Mouse (Mus musculus): ENCODE data around the gene Samhd1. TPM values are rescaled to one million over a fixed set of nuclear protein-coding genes. Genes with fewer than 3 reads are reported as not detected.

The Samhd1 gene
- polyA plus RNA-seq, 1 experiment = 83.7 TPM

- Histone ChIP-seq H3K4me3 (ENCODE audit: insufficient read depth, low read length) (no peak overlapping the region), H3K27ac (ENCODE audit: insufficient read depth, low read length) (peak overlapping the region; percentile 26; the same call in 1 of the 2 replicates), H3K4me1 (ENCODE audit: control insufficient read depth, insufficient read depth, low read length) (peaks cover 13% of the 10 kb centered on the region; the same call in 1 of the 2 replicates)
- no peak for TF ChIP-seq CTCF (IDR thresholded peaks at IDR 0.05; ENCODE audit: borderline replicate concordance, insufficient read depth, low read length)
- TF ChIP-seq POLR2A (IDR thresholded peaks at IDR 0.05; ENCODE audit: low read depth, low read length) = no peak
These were observed 75.9 kb downstream of the Samhd1 start for GRCm38 (mm10) chr2:157059166-157059565.

GRCm38 (mm10) chr2:157058342-157058998 lies 76.6 kb downstream of the Samhd1 start:
- no peak overlapping the region for H3K4me3 ChIP-seq (ENCODE audit: insufficient read depth, low read length)
- peak overlapping the region; percentile 53; the same call in 1 of the 2 replicates for H3K27ac ChIP-seq (ENCODE audit: insufficient read depth, low read length)
- H3K4me1 ChIP-seq (ENCODE audit: control insufficient read depth, insufficient read depth, low read length) = peaks cover 11% of the 10 kb centered on the region; the same call in 1 of the 2 replicates
- TF ChIP-seq POLR2A (IDR thresholded peaks at IDR 0.05; ENCODE audit: low read depth, low read length) (peak; percentile 51; the same call in 1 of the 2 replicates), CTCF (IDR thresholded peaks at IDR 0.05; ENCODE audit: borderline replicate concordance, insufficient read depth, low read length) (no peak)

GRCm38 (mm10) chr2:157057758-157058157 lies 77.3 kb downstream of the Samhd1 start:
- no peak overlapping the region for H3K4me3 ChIP-seq (ENCODE audit: insufficient read depth, low read length)
- TF ChIP-seq CTCF (IDR thresholded peaks at IDR 0.05; ENCODE audit: borderline replicate concordance, insufficient read depth, low read length) (no peak), POLR2A (IDR thresholded peaks at IDR 0.05; ENCODE audit: low read depth, low read length) (no peak)
- H3K4me1 ChIP-seq (ENCODE audit: control insufficient read depth, insufficient read depth, low read length) = 0 out of 2 replicates have a peak, but pooled peaks cover 6% of the 10 kb centered on the region
- no peak overlapping the region for H3K27ac ChIP-seq (ENCODE audit: insufficient read depth, low read length)

GRCm38 (mm10) chr2:157057186-157057585 lies 77.9 kb downstream of the Samhd1 start:
- TF ChIP-seq CTCF (IDR thresholded peaks at IDR 0.05; ENCODE audit: borderline replicate concordance, insufficient read depth, low read length) (no peak), POLR2A (IDR thresholded peaks at IDR 0.05; ENCODE audit: low read depth, low read length) (no peak)
- Histone ChIP-seq H3K4me1 (ENCODE audit: control insufficient read depth, insufficient read depth, low read length) (0 out of 2 replicates have a peak, but pooled peaks cover 6% of the 10 kb centered on the region), H3K4me3 (ENCODE audit: insufficient read depth, low read length) (no peak overlapping the region), H3K27ac (ENCODE audit: insufficient read depth, low read length) (no peak overlapping the region)

GRCm38 (mm10) chr2:157055721-157056120 lies 79.3 kb downstream of the Samhd1 start:
- Histone ChIP-seq H3K4me1 (ENCODE audit: control insufficient read depth, insufficient read depth, low read length) (0 out of 2 replicates have a peak, but pooled peaks cover 6% of the 10 kb centered on the region), H3K27ac (ENCODE audit: insufficient read depth, low read length) (no peak overlapping the region), H3K4me3 (ENCODE audit: insufficient read depth, low read length) (no peak overlapping the region)
- TF ChIP-seq POLR2A (IDR thresholded peaks at IDR 0.05; ENCODE audit: low read depth, low read length) (no peak), CTCF (IDR thresholded peaks at IDR 0.05; ENCODE audit: borderline replicate concordance, insufficient read depth, low read length) (no peak)

GRCm38 (mm10) chr2:157054816-157055215 lies 80.2 kb downstream of the Samhd1 start:
- TF ChIP-seq POLR2A (IDR thresholded peaks at IDR 0.05; ENCODE audit: low read depth, low read length) (no peak), CTCF (IDR thresholded peaks at IDR 0.05; ENCODE audit: borderline replicate concordance, insufficient read depth, low read length) (no peak)
- Histone ChIP-seq H3K4me3 (ENCODE audit: insufficient read depth, low read length) (no peak overlapping the region), H3K4me1 (ENCODE audit: control insufficient read depth, insufficient read depth, low read length) (0 out of 2 replicates have a peak, but pooled peaks cover 6% of the 10 kb centered on the region), H3K27ac (ENCODE audit: insufficient read depth, low read length) (peak overlapping the region; percentile 57)

- TF ChIP-seq POLR2A (IDR thresholded peaks at IDR 0.05; ENCODE audit: low read depth, low read length) = no peak
- TF ChIP-seq CTCF (IDR thresholded peaks at IDR 0.05; ENCODE audit: borderline replicate concordance, insufficient read depth, low read length) = no peak
- peak overlapping the region; percentile 57 for H3K27ac ChIP-seq (ENCODE audit: insufficient read depth, low read length)
- H3K4me1 ChIP-seq (ENCODE audit: control insufficient read depth, insufficient read depth, low read length) = 0 out of 2 replicates have a peak, but pooled peaks cover 6% of the 10 kb centered on the region
- no peak overlapping the region for H3K4me3 ChIP-seq (ENCODE audit: insufficient read depth, low read length)
These were observed 80.8 kb downstream of the Samhd1 start for GRCm38 (mm10) chr2:157054297-157054696.

GRCm38 (mm10) chr2:157053787-157054186 lies 81.3 kb downstream of the Samhd1 start:
- no peak overlapping the region for H3K4me3 ChIP-seq (ENCODE audit: insufficient read depth, low read length)
- TF ChIP-seq CTCF (IDR thresholded peaks at IDR 0.05; ENCODE audit: borderline replicate concordance, insufficient read depth, low read length) (no peak), POLR2A (IDR thresholded peaks at IDR 0.05; ENCODE audit: low read depth, low read length) (no peak)
- 0 out of 2 replicates have a peak, but pooled peaks cover 6% of the 10 kb centered on the region for H3K4me1 ChIP-seq (ENCODE audit: control insufficient read depth, insufficient read depth, low read length)
- H3K27ac ChIP-seq (ENCODE audit: insufficient read depth, low read length) = no peak overlapping the region

- no peak for TF ChIP-seq POLR2A (IDR thresholded peaks at IDR 0.05; ENCODE audit: low read depth, low read length)
- no peak for TF ChIP-seq CTCF (IDR thresholded peaks at IDR 0.05; ENCODE audit: borderline replicate concordance, insufficient read depth, low read length)
- no peak overlapping the region for H3K4me3 ChIP-seq (ENCODE audit: insufficient read depth, low read length)
- H3K27ac ChIP-seq (ENCODE audit: insufficient read depth, low read length) = no peak overlapping the region
- 0 out of 2 replicates have a peak, but pooled peaks cover 6% of the 10 kb centered on the region for H3K4me1 ChIP-seq (ENCODE audit: control insufficient read depth, insufficient read depth, low read length)
These were observed 81.9 kb downstream of the Samhd1 start for GRCm38 (mm10) chr2:157053124-157053523.

GRCm38 (mm10) chr2:157052448-157052847 lies 82.6 kb downstream of the Samhd1 start:
- Histone ChIP-seq H3K4me3 (ENCODE audit: insufficient read depth, low read length) (no peak overlapping the region), H3K4me1 (ENCODE audit: control insufficient read depth, insufficient read depth, low read length) (0 out of 2 replicates have a peak, but pooled peaks cover 3% of the 10 kb centered on the region), H3K27ac (ENCODE audit: insufficient read depth, low read length) (no peak overlapping the region)
- no peak for TF ChIP-seq CTCF (IDR thresholded peaks at IDR 0.05; ENCODE audit: borderline replicate concordance, insufficient read depth, low read length)
- TF ChIP-seq POLR2A (IDR thresholded peaks at IDR 0.05; ENCODE audit: low read depth, low read length) = no peak
